Mouse (Mus musculus) MEL (cell line): ENCODE results near the gene Apc2.

Experiments
- CTCF ChIP-seq, 3 experiments: IDR thresholded peaks in 2 of 3; conservative IDR thresholded peaks in 1 of 3; 2 replicates each; pipeline ENCODE4 v1.5.1; 2011 to 2012; ENCODE audit warnings: low read length in 3 of 3, low read depth in 2 of 3, mild to moderate bottlenecking in 2 of 3, improper control_type of control experiment in 1 of 3, inconsistent platforms in 1 of 3, mixed read lengths in 1 of 3, moderate library complexity in 1 of 3; ENCODE audit not compliant: control insufficient read depth in 1 of 3, insufficient read depth in 1 of 3, poor library complexity in 1 of 3, severe bottlenecking in 1 of 3
- ELF1 ChIP-seq: IDR thresholded peaks from 2 replicates; pipeline ENCODE4 v1.6.1; 2014; ENCODE audit warnings: low read depth, mild to moderate bottlenecking, inconsistent platforms, low read length, improper control_type of control experiment, moderate library complexity
- EP300 ChIP-seq, 2 experiments: IDR thresholded peaks; 2 replicates each; pipeline ENCODE4 v1.6.1; 2011; ENCODE audit warnings: improper control_type of control experiment in 2 of 2, low read length in 2 of 2, low read depth in 1 of 2, mild to moderate bottlenecking in 1 of 2
- JUND ChIP-seq: IDR thresholded peaks from 2 replicates; pipeline ENCODE4 v1.6.1; 2011; ENCODE audit warnings: low read depth, mild to moderate bottlenecking, improper control_type of control experiment, low read length
- KAT2A ChIP-seq: conservative IDR thresholded peaks from 2 replicates; pipeline ENCODE4 v1.6.1; 2012; ENCODE audit warnings: low read depth, low read length, improper control_type of control experiment, inconsistent platforms
- MEF2A ChIP-seq: IDR thresholded peaks from 2 replicates; pipeline ENCODE4 v1.6.1; 2014; ENCODE audit warnings: low read depth, mild to moderate bottlenecking, inconsistent platforms, low read length, improper control_type of control experiment; ENCODE audit not compliant: poor library complexity, insufficient replicate concordance, severe bottlenecking; ENCODE audit errors: extremely low read depth
- MXI1 ChIP-seq: IDR thresholded peaks from 2 replicates; pipeline ENCODE4 v1.6.1; 2011; ENCODE audit warnings: mild to moderate bottlenecking, low read depth, low read length, improper control_type of control experiment
- MYC ChIP-seq: IDR thresholded peaks from 2 replicates; pipeline ENCODE4 v1.6.1; 2011; ENCODE audit warnings: low read depth, mild to moderate bottlenecking, low read length, improper control_type of control experiment, moderate library complexity
- POLR2A ChIP-seq, 2 experiments: IDR thresholded peaks; 2 replicates each; pipeline ENCODE4 v1.6.1; 2011 to 2012; ENCODE audit warnings: low read length in 2 of 2, mild to moderate bottlenecking in 2 of 2, control low read depth in 1 of 2, improper control_type of control experiment in 1 of 2, low read depth in 1 of 2, moderate library complexity in 1 of 2; ENCODE audit not compliant: control insufficient read depth in 1 of 2, insufficient read depth in 1 of 2, poor library complexity in 1 of 2
- USF1 ChIP-seq: IDR thresholded peaks from 2 replicates; pipeline ENCODE4 v1.6.1; 2014; ENCODE audit warnings: low read depth, mild to moderate bottlenecking, inconsistent platforms, low read length, improper control_type of control experiment, moderate library complexity

- TF ChIP-seq USF1 (no peak), CTCF (IDR thresholded peaks at IDR 0.05 in 2 of 3, conservative IDR thresholded peaks at IDR 0.05 in 1 of 3; ENCODE audit: control insufficient read depth in 1 of 3, insufficient read depth in 1 of 3, low read depth in 2 of 3, low read length in 3 of 3, poor library complexity in 1 of 3, severe bottlenecking in 1 of 3) (no peak), MXI1 (no peak; the same call in 1 of the 2 replicates), MEF2A (no peak), EP300 (IDR thresholded peaks at IDR 0.05; ENCODE audit: low read depth in 1 of 2, low read length in 2 of 2) (no peak), MYC (no peak), JUND (no peak), ELF1 (no peak), POLR2A (IDR thresholded peaks at IDR 0.05; ENCODE audit: control insufficient read depth in 1 of 2, insufficient read depth in 1 of 2, low read depth in 1 of 2, low read length in 2 of 2, poor library complexity in 1 of 2) (no peak), KAT2A (no peak)
These were observed 47.1 kb downstream of the Apc2 start for GRCm38 (mm10) chr10:80342749-80343424.
